Mouse (Mus musculus) midbrain, postnatal 0 days (tissue): ENCODE measurements at regions not wholly inside any gene's neighbourhood (a gene's known extent, or its start where the extent isn't known, plus 50 kb on each side); places are given as distances from the start of the nearest gene placed in this dataset.
A peak's percentile ranks its signal among the peaks of the same experiment; 100 is the strongest.

Source experiments
- ATAC-seq: fragments of 200-750 bp; cut with Nextera tagmentation; 2 replicates; pipeline ENCODE4 v1.8.0; 2017; ENCODE audit warnings: moderate number of reproducible peaks, mild to moderate bottlenecking, moderate TSS enrichment, moderate library complexity; ENCODE audit not compliant: low FRiP score
- DNase-seq: peaks from one replicate; pipeline ENCODE4 v3.0.0-alpha.2; 2015; ENCODE audit warnings: low spot score
- H3K27ac ChIP-seq: fragments of 300-500 bp; sonication (generic); 2 replicates; pipeline ENCODE4 v1.5.1; 2014; ENCODE audit warnings: low read depth, mild to moderate bottlenecking, low read length, mixed read lengths
- H3K27me3 ChIP-seq: fragments of 300-500 bp; sonication (generic); 2 replicates; pipeline ENCODE4 v1.6.1; 2014; ENCODE audit warnings: low read length, control low read depth, mixed read lengths; ENCODE audit not compliant: insufficient read depth
- H3K36me3 ChIP-seq: fragments of 300-500 bp; sonication (generic); 2 replicates; pipeline ENCODE4 v1.6.1; 2014; ENCODE audit warnings: low read length, control low read depth, mixed read lengths; ENCODE audit not compliant: insufficient read depth
- H3K4me1 ChIP-seq: fragments of 300-500 bp; sonication (generic); 2 replicates; pipeline ENCODE4 v1.6.1; 2014; ENCODE audit warnings: mild to moderate bottlenecking, control low read depth, antibody characterized with exemption, low read length, mixed read lengths; ENCODE audit not compliant: insufficient read depth
- H3K4me2 ChIP-seq: fragments of 300-500 bp; sonication (generic); 2 replicates; pipeline ENCODE4 v1.6.1; 2014; ENCODE audit warnings: low read depth, mild to moderate bottlenecking, low read length, mixed read lengths; ENCODE audit not compliant: poor library complexity, severe bottlenecking
- H3K4me3 ChIP-seq: fragments of 300-500 bp; sonication (generic); 2 replicates; pipeline ENCODE4 v1.5.1; 2014; ENCODE audit warnings: low read depth, mild to moderate bottlenecking, low read length, moderate library complexity
- H3K9ac ChIP-seq: fragments of 300-500 bp; sonication (generic); replicated peaks from 2 replicates; pipeline ENCODE4 v1.6.1; 2014; ENCODE audit warnings: mild to moderate bottlenecking, low read length, moderate library complexity, mixed read lengths; ENCODE audit not compliant: poor library complexity, severe bottlenecking
- H3K9me3 ChIP-seq: fragments of 300-500 bp; sonication (generic); 2 replicates; pipeline ENCODE4 v1.6.1; 2016; ENCODE audit warnings: low read length, control low read depth
- CTCF ChIP-seq: IDR thresholded peaks from 2 replicates; pipeline ENCODE4 v1.5.1; 2016; ENCODE audit warnings: antibody characterized with exemption, mild to moderate bottlenecking
- WGBS: fragments of 180-500 bp; shearing (Covaris S2); extraction: QIAGEN DNeasy Blood & Tissue Kit; methylation state at CpG from one replicate; pipeline ENCODE4 v1.1.7; 2014; 5-methylcytosine and 5-hydroxymethylcytosine counted together

DNA sequence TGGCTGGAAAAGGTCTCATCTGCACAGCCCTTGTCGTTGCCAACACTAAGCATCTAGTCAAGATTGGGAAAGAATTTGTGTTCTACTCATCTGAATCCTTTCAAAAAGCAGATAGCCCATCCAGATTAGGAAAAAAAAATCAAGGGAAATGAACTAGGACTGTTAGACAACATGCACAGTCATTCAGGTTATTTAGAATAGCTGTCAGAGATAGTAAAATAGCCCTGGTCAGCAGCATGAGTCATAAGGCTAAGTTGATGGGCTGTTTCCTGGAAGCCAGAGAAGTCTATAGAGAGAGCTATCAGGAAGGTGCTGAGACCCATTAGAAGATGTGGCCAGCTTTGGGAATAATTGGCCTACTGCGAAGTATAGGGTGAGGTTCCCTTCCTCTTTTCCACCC lies 1447.4 kb downstream of the Slc22a22 start:
- no peak for ATAC-seq
- Histone ChIP-seq H3K36me3 (no peaks in the 10 kb centered on the region), H3K4me2 (no peak overlapping the region), H3K27ac (no peak overlapping the region), H3K9ac (no peak overlapping the region), H3K4me3 (no peak overlapping the region), H3K4me1 (no peaks in the 10 kb centered on the region), H3K9me3 (0 out of 2 replicates have a peak, but pooled peaks cover 5% of the 10 kb centered on the region), H3K27me3 (no peaks in the 10 kb centered on the region)
- no peak for TF ChIP-seq CTCF
- WGBS, result 83% methylated on average over 2 of the region's 2 CpGs
- DNase-seq, result no peak

GRCm38 (mm10) chr15:56027197-56027818 lies 1450.1 kb downstream of the Slc22a22 start:
- no peaks in the 10 kb centered on the region for H3K27me3 ChIP-seq
- no peaks in the 10 kb centered on the region for H3K9me3 ChIP-seq
- no peak overlapping the region for H3K27ac ChIP-seq
- peak; percentile 44 for DNase-seq
- ATAC-seq, result no peak
- H3K4me1 ChIP-seq, result no peaks in the 10 kb centered on the region
- H3K9ac ChIP-seq, result no peak overlapping the region
- H3K36me3 ChIP-seq, result no peaks in the 10 kb centered on the region
- TF ChIP-seq CTCF, result no peak
- WGBS, result 17% methylated on average over 5 of the region's 5 CpGs
- no peak overlapping the region for H3K4me3 ChIP-seq
- H3K4me2 ChIP-seq, result no peak overlapping the region

GRCm38 (mm10) chr15:56024705-56025104 lies 1452.7 kb downstream of the Slc22a22 start:
- no peak overlapping the region for H3K4me2 ChIP-seq
- no peaks in the 10 kb centered on the region for H3K4me1 ChIP-seq
- H3K36me3 ChIP-seq, result no peaks in the 10 kb centered on the region
- WGBS, result 59% methylated on average over 1 of the region's 1 CpGs
- no peak for TF ChIP-seq CTCF
- H3K27ac ChIP-seq, result peak overlapping the region; percentile 55; the same call in 1 of the 2 replicates
- ATAC-seq (peak; percentile 61; the same call in 1 of the 2 replicates), DNase-seq (no peak)
- H3K9me3 ChIP-seq, result no peaks in the 10 kb centered on the region
- no peaks in the 10 kb centered on the region for H3K27me3 ChIP-seq
- H3K4me3 ChIP-seq, result no peak overlapping the region
- no peak overlapping the region for H3K9ac ChIP-seq

DNA sequence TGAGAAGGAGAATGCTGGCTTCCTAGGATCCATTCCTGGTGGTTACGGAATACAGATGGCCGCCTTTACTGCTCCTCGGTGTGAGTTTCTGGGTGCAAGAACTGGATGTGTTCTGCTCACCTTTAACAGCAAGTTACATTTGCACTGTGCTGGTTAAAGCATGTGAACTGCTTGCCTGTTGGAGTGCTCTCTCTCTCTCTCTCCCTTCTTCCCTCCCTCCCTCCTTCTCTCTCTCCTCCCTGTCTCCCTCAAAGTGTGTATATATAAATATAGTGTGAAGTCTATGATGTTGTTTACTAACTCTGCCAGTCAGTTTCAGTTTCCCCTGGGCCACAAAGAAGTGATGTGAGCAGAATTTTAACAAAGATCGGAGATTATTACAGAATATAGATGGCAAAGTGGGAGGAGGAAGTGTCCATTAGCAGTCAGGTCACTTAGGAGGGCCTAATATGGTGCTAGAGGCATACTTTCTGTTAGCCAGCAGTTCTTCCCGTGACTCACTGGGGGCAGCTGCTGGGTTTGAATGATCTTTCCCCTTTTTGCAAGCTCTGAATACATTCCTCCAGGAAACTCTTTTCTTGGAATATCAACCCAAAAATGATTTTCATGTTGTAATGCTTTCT lies 1453.5 kb downstream of the Slc22a22 start:
- no peak overlapping the region for H3K4me2 ChIP-seq
- ATAC-seq, result peak; percentile 72
- DNase-seq, result peak; percentile 48
- peak overlapping the region; percentile 55 for H3K27ac ChIP-seq
- H3K4me1 ChIP-seq, result no peaks in the 10 kb centered on the region
- H3K27me3 ChIP-seq, result no peaks in the 10 kb centered on the region
- H3K4me3 ChIP-seq, result no peak overlapping the region
- no peak overlapping the region for H3K9ac ChIP-seq
- no peak for TF ChIP-seq CTCF
- H3K36me3 ChIP-seq, result no peaks in the 10 kb centered on the region
- 77% methylated on average over 5 of the region's 5 CpGs for WGBS
- H3K9me3 ChIP-seq, result no peaks in the 10 kb centered on the region

- WGBS, result 87% methylated on average over 4 of the region's 4 CpGs
- Histone ChIP-seq H3K9ac (no peak overlapping the region), H3K4me3 (no peak overlapping the region), H3K27ac (no peak overlapping the region), H3K4me1 (no peaks in the 10 kb centered on the region), H3K27me3 (no peaks in the 10 kb centered on the region), H3K4me2 (no peak overlapping the region), H3K36me3 (no peaks in the 10 kb centered on the region), H3K9me3 (no peaks in the 10 kb centered on the region)
- ATAC-seq (no peak), DNase-seq (no peak)
- TF ChIP-seq CTCF, result no peak
These were observed 1455.1 kb downstream of the Slc22a22 start for GRCm38 (mm10) chr15:56022315-56022714.

DNA sequence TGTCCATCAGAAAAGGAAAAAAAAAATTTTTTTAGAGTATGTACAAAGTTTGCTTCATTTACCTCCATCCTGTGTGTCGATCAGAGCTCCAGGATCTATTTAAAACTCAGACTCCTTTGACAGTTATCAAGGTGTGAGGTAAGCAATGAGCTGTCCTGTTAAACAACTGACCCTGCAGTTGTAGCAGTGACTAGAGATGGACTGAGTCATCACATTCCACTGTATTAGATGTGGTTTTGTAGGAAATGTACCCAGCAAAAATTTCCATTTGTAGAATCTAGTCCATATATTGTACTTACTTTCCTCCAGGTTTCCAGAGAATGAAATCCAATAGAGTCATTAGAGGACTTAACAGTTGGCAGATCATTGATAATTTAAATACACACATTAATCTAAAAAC lies 1459.3 kb downstream of the Slc22a22 start:
- no peaks in the 10 kb centered on the region for H3K9me3 ChIP-seq
- H3K9ac ChIP-seq, result no peak overlapping the region
- no peaks in the 10 kb centered on the region for H3K36me3 ChIP-seq
- H3K4me1 ChIP-seq, result no peaks in the 10 kb centered on the region
- 88% methylated on average over 1 of the region's 1 CpGs for WGBS
- no peak overlapping the region for H3K27ac ChIP-seq
- H3K27me3 ChIP-seq, result no peaks in the 10 kb centered on the region
- no peak for TF ChIP-seq CTCF
- ATAC-seq (no peak), DNase-seq (no peak)
- no peak overlapping the region for H3K4me2 ChIP-seq
- no peak overlapping the region for H3K4me3 ChIP-seq
